20 mouse cellular contexts compared by ENCODE assay signal in the genomic region with DNA sequence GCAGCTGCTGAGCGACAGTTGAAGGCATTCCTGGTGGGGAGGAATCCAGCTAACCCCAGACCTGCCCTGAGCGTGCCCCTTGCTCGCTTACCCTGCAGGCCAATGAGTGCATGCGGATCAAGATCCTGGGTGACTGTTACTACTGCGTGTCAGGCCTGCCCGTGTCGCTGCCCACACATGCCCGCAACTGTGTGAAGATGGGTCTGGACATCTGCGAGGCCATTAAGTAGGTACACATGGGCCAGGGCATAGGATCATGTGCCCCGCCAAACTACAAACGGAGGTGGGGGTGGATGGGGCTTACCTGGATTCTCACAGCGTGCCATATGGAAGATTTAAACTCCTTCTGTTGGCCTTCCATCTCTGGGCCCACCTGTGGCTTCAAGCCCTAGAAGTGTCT. TPM values are rescaled to one million over a fixed set of nuclear protein-coding genes. Genes with fewer than 3 reads are reported as not detected.
DNase-seq lines count a peak whose midpoint lies in the region; ATAC-seq and TF ChIP-seq lines count a peak whose summit lies in the region.
"Had no signal": no experiment of that assay in that cellular context is flagged by ENCODE, and none has a peak within 500 bp of the region (broad histone marks: within the 10 kb centered on the region; RNA-seq: fewer than 3 reads in every experiment).

No protein-coding gene starts in this region.

- H3K27ac ChIP-seq in limb, embryonic 10.5 days, result 0 out of 2 replicates have a peak overlapping the region, but pooled peaks have one; percentile 15
- H3K27ac ChIP-seq: embryonic facial prominence, embryonic 10.5 days; forebrain, embryonic 13.5 days; heart, embryonic 10.5 days; heart, embryonic 15.5 days; hindbrain, embryonic 13.5 days; hindbrain, postnatal 0 days had no signal

- H3K4me3 ChIP-seq in E14TG2a.4 (replicated peaks; ENCODE audit: low read length), result 0 out of 2 replicates have a peak overlapping the region, but pooled peaks have one; percentile 7
- no peak overlapping the region for H3K4me3 ChIP-seq in limb, embryonic 10.5 days
- H3K4me3 ChIP-seq: embryonic facial prominence, embryonic 10.5 days; forebrain, embryonic 13.5 days; heart, embryonic 10.5 days; heart, embryonic 15.5 days; hindbrain, embryonic 13.5 days had no signal

- H3K27me3 ChIP-seq in E14TG2a.4 (ENCODE audit: insufficient read depth, low read length), result peaks cover 42% of the 10 kb centered on the region
- H3K27me3 ChIP-seq in limb, embryonic 10.5 days (ENCODE audit: low read depth, poor library complexity, severe bottlenecking), result no peaks in the 10 kb centered on the region
- H3K27me3 ChIP-seq: forebrain, embryonic 13.5 days; hindbrain, embryonic 13.5 days had no signal

- 88% methylated on average over 12 of the region's 12 CpGs for WGBS in limb, embryonic 10.5 days

- peaks cover 15% of the 10 kb centered on the region; the same call in 1 of the 2 replicates for H3K4me1 ChIP-seq in E14TG2a.4 (replicated peaks; ENCODE audit: low read depth, low read length)
- peaks cover 28% of the 10 kb centered on the region for H3K4me1 ChIP-seq in limb, embryonic 10.5 days

- H3K36me3 ChIP-seq in E14TG2a.4 (ENCODE audit: insufficient read depth, low read length), result no peaks in the 10 kb centered on the region
- H3K36me3 ChIP-seq in limb, embryonic 10.5 days, result no peaks in the 10 kb centered on the region
- H3K36me3 ChIP-seq: embryonic facial prominence, embryonic 10.5 days; heart, embryonic 10.5 days; heart, embryonic 15.5 days; hindbrain, embryonic 13.5 days had no signal

- peak; percentile 26 to 38 for DNase-seq in cerebellum, adult 18-20 months
- peak; percentile 35 for DNase-seq in cerebellum, adult 8-10 months
- DNase-seq in limb, embryonic 10.5 days (ENCODE audit: low spot score), result no peak
- DNase-seq in kidney, adult 18-20 months, result no peak
- DNase-seq in kidney, postnatal 36 days, result no peak
- DNase-seq: adrenal gland, adult 8-10 months; forebrain, postnatal 0 days; gastrocnemius, postnatal 36 days; heart, adult 18-20 months; heart, postnatal 14 days; kidney, adult 11 months had no signal

- no peaks in the 10 kb centered on the region for H3K9me3 ChIP-seq in E14TG2a.4 (ENCODE audit: low read length)
- no peaks in the 10 kb centered on the region for H3K9me3 ChIP-seq in limb, embryonic 10.5 days (replicated peaks)
- H3K9me3 ChIP-seq: embryonic facial prominence, embryonic 10.5 days; forebrain, embryonic 13.5 days; G1E; heart, embryonic 10.5 days; heart, embryonic 15.5 days; hindbrain, embryonic 13.5 days had no signal

- TF ChIP-seq CTCF in E14TG2a.4 (conservative IDR thresholded peaks at IDR 0.05; ENCODE audit: low read length), result no peak

- no peak for ATAC-seq in cerebellum, adult (ENCODE audit: insufficient number of reproducible peaks, low FRiP score, low TSS enrichment)
- ATAC-seq: forebrain, embryonic 13.5 days; forebrain, postnatal 0 days; hindbrain, postnatal 0 days had no signal

RNA-seq across cellular contexts. Expression of a gene that starts 41.8 kb away (rescaled TPM):
- polyA plus RNA-seq in limb, embryonic 10.5 days (2016; fragmentation: Nextera tagmentation; extraction: Ambion mirVana), result 2.2 and 3.1 TPM in 2 replicates

RNA-seq across cellular contexts. Expression of a gene that starts 48.0 kb away (rescaled TPM):
- 78.8 and 88.8 TPM in 2 replicates for polyA plus RNA-seq in limb, embryonic 10.5 days (2016; fragmentation: Nextera tagmentation; extraction: Ambion mirVana)

Comparison
In these comparisons a context has a peak if more than half of its experiments do, and no peak if none do; other contexts are left out.
1. DNase-seq: peak in cerebellum, adult 18-20 months (2 of 2) and cerebellum, adult 8-10 months (single experiment); none in limb, embryonic 10.5 days (single experiment), kidney, adult 18-20 months (single experiment) and kidney, postnatal 36 days (0 of 2).